Mouse (Mus musculus): Measurements from ENCODE around the gene Cyp46a1. TPM values are rescaled to one million over a fixed set of nuclear protein-coding genes. Genes with fewer than 3 reads are reported as not detected.

Cyp46a1 gene
- total and polyA plus RNA-seq, 2 experiments from 2014 or later: 3.0 to 3.6 TPM

- Histone ChIP-seq H3K27ac (ENCODE audit: low read depth) (no peak overlapping the region), H3K27me3 (ENCODE audit: control insufficient read depth, insufficient read depth, low read length) (peaks cover 40% of the 10 kb centered on the region), H3K4me3 (ENCODE audit: low read depth, low read length) (no peak overlapping the region), H3K4me2 (ENCODE audit: low read depth, low read length) (no peak overlapping the region), H3K4me1 (ENCODE audit: control insufficient read depth, insufficient read depth) (no peaks in the 10 kb centered on the region; the same call in 1 of the 2 replicates), H3K9me3 (replicated peaks; ENCODE audit: control insufficient read depth, low read length) (no peaks in the 10 kb centered on the region), H3K9ac (replicated peaks; ENCODE audit: low read depth, low read length) (no peak overlapping the region), H3K36me3 (replicated peaks; ENCODE audit: control insufficient read depth, insufficient read depth, low read length) (no peaks in the 10 kb centered on the region)
- WGBS: 83% methylated on average over 10 of the region's 10 CpGs
- ATAC-seq (ENCODE audit: insufficient read depth, low read depth) (no peak), DNase-seq (ENCODE audit: low spot score) (no peak)
- no peak for TF ChIP-seq CTCF (IDR thresholded peaks at IDR 0.05; ENCODE audit: low read depth)
- TF ChIP-seq EP300 (IDR thresholded peaks at IDR 0.05; ENCODE audit: low read depth): no peak
Measured at GRCm38 (mm10) chr12:108350931-108351330, 16.8 kb downstream of the Cyp46a1 start.

- WGBS: 13% methylated on average over 35 of the region's 35 CpGs
- no peak overlapping the region for H3K27ac ChIP-seq (ENCODE audit: low read depth)
- no peaks in the 10 kb centered on the region for H3K9me3 ChIP-seq (replicated peaks; ENCODE audit: control insufficient read depth, low read length)
- peaks cover 40% of the 10 kb centered on the region for H3K27me3 ChIP-seq (ENCODE audit: control insufficient read depth, insufficient read depth, low read length)
- no peaks in the 10 kb centered on the region for H3K36me3 ChIP-seq (replicated peaks; ENCODE audit: control insufficient read depth, insufficient read depth, low read length)
- no peak for TF ChIP-seq CTCF (IDR thresholded peaks at IDR 0.05; ENCODE audit: low read depth)
- no peak for TF ChIP-seq EP300 (IDR thresholded peaks at IDR 0.05; ENCODE audit: low read depth)
- no peak for ATAC-seq (ENCODE audit: insufficient read depth, low read depth)
- H3K4me1 ChIP-seq (ENCODE audit: control insufficient read depth, insufficient read depth): no peaks in the 10 kb centered on the region; the same call in 1 of the 2 replicates
- H3K9ac ChIP-seq (replicated peaks; ENCODE audit: low read depth, low read length): no peak overlapping the region
- DNase-seq (ENCODE audit: low spot score): no peak
- H3K4me3 ChIP-seq (ENCODE audit: low read depth, low read length): peak overlapping the region; percentile 15
- H3K4me2 ChIP-seq (ENCODE audit: low read depth, low read length): peak overlapping the region; percentile 44
Measured at GRCm38 (mm10) chr12:108352371-108353136, 18.4 kb downstream of the Cyp46a1 start.

- ATAC-seq (ENCODE audit: insufficient read depth, low read depth) (no peak), DNase-seq (ENCODE audit: low spot score) (no peak)
- Histone ChIP-seq H3K27me3 (ENCODE audit: control insufficient read depth, insufficient read depth, low read length) (peaks cover 40% of the 10 kb centered on the region), H3K4me3 (ENCODE audit: low read depth, low read length) (no peak overlapping the region), H3K36me3 (replicated peaks; ENCODE audit: control insufficient read depth, insufficient read depth, low read length) (no peaks in the 10 kb centered on the region), H3K9me3 (replicated peaks; ENCODE audit: control insufficient read depth, low read length) (no peaks in the 10 kb centered on the region), H3K4me2 (ENCODE audit: low read depth, low read length) (no peak overlapping the region), H3K9ac (replicated peaks; ENCODE audit: low read depth, low read length) (no peak overlapping the region), H3K27ac (ENCODE audit: low read depth) (no peak overlapping the region), H3K4me1 (ENCODE audit: control insufficient read depth, insufficient read depth) (no peaks in the 10 kb centered on the region; the same call in 1 of the 2 replicates)
- no peak for TF ChIP-seq EP300 (IDR thresholded peaks at IDR 0.05; ENCODE audit: low read depth)
- TF ChIP-seq CTCF (IDR thresholded peaks at IDR 0.05; ENCODE audit: low read depth): no peak
- 83% methylated on average over 2 of the region's 2 CpGs for WGBS
Measured at GRCm38 (mm10) chr12:108354284-108354683, 20.1 kb downstream of the Cyp46a1 start.

GRCm38 (mm10) chr12:108355271-108355670, 21.1 kb downstream of the Cyp46a1 start:
- no peaks in the 10 kb centered on the region; the same call in 1 of the 2 replicates for H3K4me1 ChIP-seq (ENCODE audit: control insufficient read depth, insufficient read depth)
- peaks cover 40% of the 10 kb centered on the region for H3K27me3 ChIP-seq (ENCODE audit: control insufficient read depth, insufficient read depth, low read length)
- TF ChIP-seq EP300 (IDR thresholded peaks at IDR 0.05; ENCODE audit: low read depth) (no peak), CTCF (IDR thresholded peaks at IDR 0.05; ENCODE audit: low read depth) (no peak)
- no peak overlapping the region for H3K9ac ChIP-seq (replicated peaks; ENCODE audit: low read depth, low read length)
- ATAC-seq (ENCODE audit: insufficient read depth, low read depth) (no peak), DNase-seq (ENCODE audit: low spot score) (no peak)
- no peaks in the 10 kb centered on the region for H3K36me3 ChIP-seq (replicated peaks; ENCODE audit: control insufficient read depth, insufficient read depth, low read length)
- no peak overlapping the region for H3K4me3 ChIP-seq (ENCODE audit: low read depth, low read length)
- H3K9me3 ChIP-seq (replicated peaks; ENCODE audit: control insufficient read depth, low read length): no peaks in the 10 kb centered on the region
- WGBS: 47% methylated on average over 1 of the region's 1 CpGs
- H3K4me2 ChIP-seq (ENCODE audit: low read depth, low read length): no peak overlapping the region
- no peak overlapping the region for H3K27ac ChIP-seq (ENCODE audit: low read depth)

GRCm38 (mm10) chr12:108355986-108356385, 21.8 kb downstream of the Cyp46a1 start:
- H3K4me1 ChIP-seq (ENCODE audit: control insufficient read depth, insufficient read depth): no peaks in the 10 kb centered on the region; the same call in 1 of the 2 replicates
- no peaks in the 10 kb centered on the region for H3K9me3 ChIP-seq (replicated peaks; ENCODE audit: control insufficient read depth, low read length)
- H3K27ac ChIP-seq (ENCODE audit: low read depth): no peak overlapping the region
- TF ChIP-seq EP300 (IDR thresholded peaks at IDR 0.05; ENCODE audit: low read depth) (no peak), CTCF (IDR thresholded peaks at IDR 0.05; ENCODE audit: low read depth) (no peak)
- ATAC-seq (ENCODE audit: insufficient read depth, low read depth): no peak
- no peak for DNase-seq (ENCODE audit: low spot score)
- H3K4me2 ChIP-seq (ENCODE audit: low read depth, low read length): no peak overlapping the region
- H3K9ac ChIP-seq (replicated peaks; ENCODE audit: low read depth, low read length): no peak overlapping the region
- H3K27me3 ChIP-seq (ENCODE audit: control insufficient read depth, insufficient read depth, low read length): peaks cover 35% of the 10 kb centered on the region
- no peak overlapping the region for H3K4me3 ChIP-seq (ENCODE audit: low read depth, low read length)
- H3K36me3 ChIP-seq (replicated peaks; ENCODE audit: control insufficient read depth, insufficient read depth, low read length): no peaks in the 10 kb centered on the region

Measured in heart, postnatal 0 days (tissue).